Mouse (Mus musculus): ENCODE measurements around the gene Dscaml1. TPM values are rescaled to one million over a fixed set of nuclear protein-coding genes. Genes with fewer than 3 reads are reported as not detected.

Gene Dscaml1
- polyA plus RNA-seq, 1 experiment from 2014 or later: 0.55 TPM

- H3K27me3 ChIP-seq (ENCODE audit: control insufficient read depth, insufficient read depth, low read length): peaks cover 7% of the 10 kb centered on the region
- H3K36me3 ChIP-seq (ENCODE audit: control insufficient read depth, insufficient read depth, low read length): no peaks in the 10 kb centered on the region
- H3K4me2 ChIP-seq (ENCODE audit: low read length): peak overlapping the region; percentile 50
- no peak overlapping the region for H3K4me3 ChIP-seq (ENCODE audit: control insufficient read depth in 1 of 2, insufficient read depth in 1 of 2, low read depth in 1 of 2, low read length in 2 of 2)
- 21% methylated on average over 7 of the region's 7 CpGs for WGBS
- no peak overlapping the region for H3K27ac ChIP-seq (replicated peaks in 1 of 2; ENCODE audit: control insufficient read depth in 1 of 2, insufficient read depth in 1 of 2, low read depth in 2 of 2, low read length in 2 of 2)
- peaks cover 4 to 6% of the 10 kb centered on the region in 2 experiments for H3K4me1 ChIP-seq (ENCODE audit: control insufficient read depth in 2 of 2, insufficient read depth in 2 of 2, low read length in 2 of 2)
- H3K9me3 ChIP-seq (ENCODE audit: control insufficient read depth, low read length): no peaks in the 10 kb centered on the region
- no peak for ATAC-seq (ENCODE audit: insufficient number of reproducible peaks, insufficient read depth, low FRiP score, low read depth)
- H3K9ac ChIP-seq (ENCODE audit: low read length): no peak overlapping the region
These were observed 14.6 kb upstream of the Dscaml1 start for GRCm38 (mm10) chr9:45411803-45412202.

- no peak for ATAC-seq (ENCODE audit: insufficient number of reproducible peaks, insufficient read depth, low FRiP score, low read depth)
- Histone ChIP-seq H3K4me3 (ENCODE audit: control insufficient read depth in 1 of 2, insufficient read depth in 1 of 2, low read depth in 1 of 2, low read length in 2 of 2) (no peak overlapping the region), H3K4me2 (ENCODE audit: low read length) (peak overlapping the region; percentile 50), H3K27me3 (ENCODE audit: control insufficient read depth, insufficient read depth, low read length) (peaks cover 7% of the 10 kb centered on the region), H3K9ac (ENCODE audit: low read length) (no peak overlapping the region), H3K9me3 (ENCODE audit: control insufficient read depth, low read length) (no peaks in the 10 kb centered on the region), H3K36me3 (ENCODE audit: control insufficient read depth, insufficient read depth, low read length) (no peaks in the 10 kb centered on the region), H3K4me1 (ENCODE audit: control insufficient read depth in 2 of 2, insufficient read depth in 2 of 2, low read length in 2 of 2) (peaks cover 7 to 9% of the 10 kb centered on the region in 2 experiments), H3K27ac (replicated peaks in 1 of 2; ENCODE audit: control insufficient read depth in 1 of 2, insufficient read depth in 1 of 2, low read depth in 2 of 2, low read length in 2 of 2) (no peak overlapping the region)
- 4% methylated on average over 10 of the region's 10 CpGs for WGBS
These were observed 14.1 kb upstream of the Dscaml1 start for GRCm38 (mm10) chr9:45412287-45412686.

- peaks cover 7 to 9% of the 10 kb centered on the region in 2 experiments for H3K4me1 ChIP-seq (ENCODE audit: control insufficient read depth in 2 of 2, insufficient read depth in 2 of 2, low read length in 2 of 2)
- no peak overlapping the region for H3K4me3 ChIP-seq (ENCODE audit: control insufficient read depth in 1 of 2, insufficient read depth in 1 of 2, low read depth in 1 of 2, low read length in 2 of 2)
- no peaks in the 10 kb centered on the region for H3K9me3 ChIP-seq (ENCODE audit: control insufficient read depth, low read length)
- H3K27ac ChIP-seq (replicated peaks in 1 of 2; ENCODE audit: control insufficient read depth in 1 of 2, insufficient read depth in 1 of 2, low read depth in 2 of 2, low read length in 2 of 2): no peak overlapping the region
- WGBS: 69% methylated on average over 4 of the region's 4 CpGs
- H3K9ac ChIP-seq (ENCODE audit: low read length): no peak overlapping the region
- no peaks in the 10 kb centered on the region for H3K36me3 ChIP-seq (ENCODE audit: control insufficient read depth, insufficient read depth, low read length)
- ATAC-seq (ENCODE audit: insufficient number of reproducible peaks, insufficient read depth, low FRiP score, low read depth): no peak
- no peak overlapping the region for H3K4me2 ChIP-seq (ENCODE audit: low read length)
- H3K27me3 ChIP-seq (ENCODE audit: control insufficient read depth, insufficient read depth, low read length): peaks cover 7% of the 10 kb centered on the region
These were observed 13.5 kb upstream of the Dscaml1 start for GRCm38 (mm10) chr9:45412700-45413477.

GRCm38 (mm10) chr9:45413478-45414140, 12.8 kb upstream of the Dscaml1 start:
- H3K4me1 ChIP-seq (ENCODE audit: control insufficient read depth in 2 of 2, insufficient read depth in 2 of 2, low read length in 2 of 2): peaks cover 7% of the 10 kb centered on the region in 2 experiments
- H3K4me2 ChIP-seq (ENCODE audit: low read length): no peak overlapping the region
- 51% methylated on average over 5 of the region's 5 CpGs for WGBS
- no peak overlapping the region for H3K27ac ChIP-seq (replicated peaks in 1 of 2; ENCODE audit: control insufficient read depth in 1 of 2, insufficient read depth in 1 of 2, low read depth in 2 of 2, low read length in 2 of 2)
- no peak overlapping the region for H3K9ac ChIP-seq (ENCODE audit: low read length)
- H3K36me3 ChIP-seq (ENCODE audit: control insufficient read depth, insufficient read depth, low read length): no peaks in the 10 kb centered on the region
- H3K4me3 ChIP-seq (ENCODE audit: control insufficient read depth in 1 of 2, insufficient read depth in 1 of 2, low read depth in 1 of 2, low read length in 2 of 2): no peak overlapping the region
- H3K9me3 ChIP-seq (ENCODE audit: control insufficient read depth, low read length): no peaks in the 10 kb centered on the region
- H3K27me3 ChIP-seq (ENCODE audit: control insufficient read depth, insufficient read depth, low read length): peaks cover 7% of the 10 kb centered on the region
- ATAC-seq (ENCODE audit: insufficient number of reproducible peaks, insufficient read depth, low FRiP score, low read depth): no peak

- no peak overlapping the region for H3K4me3 ChIP-seq (ENCODE audit: control insufficient read depth in 1 of 2, insufficient read depth in 1 of 2, low read depth in 1 of 2, low read length in 2 of 2)
- no peaks in the 10 kb centered on the region for H3K9me3 ChIP-seq (ENCODE audit: control insufficient read depth, low read length)
- WGBS: 41% methylated on average over 4 of the region's 4 CpGs
- no peak for ATAC-seq (ENCODE audit: insufficient number of reproducible peaks, insufficient read depth, low FRiP score, low read depth)
- H3K27me3 ChIP-seq (ENCODE audit: control insufficient read depth, insufficient read depth, low read length): peaks cover 4% of the 10 kb centered on the region; the same call in 1 of the 2 replicates
- no peak overlapping the region for H3K9ac ChIP-seq (ENCODE audit: low read length)
- no peaks in the 10 kb centered on the region for H3K36me3 ChIP-seq (ENCODE audit: control insufficient read depth, insufficient read depth, low read length)
- H3K4me2 ChIP-seq (ENCODE audit: low read length): no peak overlapping the region
- H3K27ac ChIP-seq (replicated peaks in 1 of 2; ENCODE audit: control insufficient read depth in 1 of 2, insufficient read depth in 1 of 2, low read depth in 2 of 2, low read length in 2 of 2): no peak overlapping the region
- H3K4me1 ChIP-seq (ENCODE audit: control insufficient read depth in 2 of 2, insufficient read depth in 2 of 2, low read length in 2 of 2): peaks cover 7% of the 10 kb centered on the region in 2 experiments
These were observed 10.5 kb upstream of the Dscaml1 start for GRCm38 (mm10) chr9:45415912-45416311.

GRCm38 (mm10) chr9:45417245-45417644, 9.2 kb upstream of the Dscaml1 start:
- WGBS: 20% methylated on average over 8 of the region's 8 CpGs
- peak overlapping the region; percentile 5 to 19; a peak in 3 of 4 replicates for H3K4me3 ChIP-seq (ENCODE audit: control insufficient read depth in 1 of 2, insufficient read depth in 1 of 2, low read depth in 1 of 2, low read length in 2 of 2)
- peak overlapping the region; percentile 37 for H3K4me2 ChIP-seq (ENCODE audit: low read length)
- H3K4me1 ChIP-seq (ENCODE audit: control insufficient read depth in 2 of 2, insufficient read depth in 2 of 2, low read length in 2 of 2): peaks cover 3% of the 10 kb centered on the region in 2 experiments; a peak in 3 of 4 replicates
- H3K9ac ChIP-seq (ENCODE audit: low read length): peak overlapping the region; percentile 48
- H3K36me3 ChIP-seq (ENCODE audit: control insufficient read depth, insufficient read depth, low read length): no peaks in the 10 kb centered on the region
- no peak overlapping the region for H3K27ac ChIP-seq (replicated peaks in 1 of 2; ENCODE audit: control insufficient read depth in 1 of 2, insufficient read depth in 1 of 2, low read depth in 2 of 2, low read length in 2 of 2)
- ATAC-seq (ENCODE audit: insufficient number of reproducible peaks, insufficient read depth, low FRiP score, low read depth): no peak
- no peaks in the 10 kb centered on the region for H3K9me3 ChIP-seq (ENCODE audit: control insufficient read depth, low read length)
- H3K27me3 ChIP-seq (ENCODE audit: control insufficient read depth, insufficient read depth, low read length): no peaks in the 10 kb centered on the region; the same call in 1 of the 2 replicates

GRCm38 (mm10) chr9:45418252-45418651, 8.2 kb upstream of the Dscaml1 start:
- no peak for ATAC-seq (ENCODE audit: insufficient number of reproducible peaks, insufficient read depth, low FRiP score, low read depth)
- Histone ChIP-seq H3K27me3 (ENCODE audit: control insufficient read depth, insufficient read depth, low read length) (no peaks in the 10 kb centered on the region; the same call in 1 of the 2 replicates), H3K9ac (ENCODE audit: low read length) (no peak overlapping the region), H3K27ac (replicated peaks in 1 of 2; ENCODE audit: control insufficient read depth in 1 of 2, insufficient read depth in 1 of 2, low read depth in 2 of 2, low read length in 2 of 2) (no peak overlapping the region), H3K4me1 (ENCODE audit: control insufficient read depth in 2 of 2, insufficient read depth in 2 of 2, low read length in 2 of 2) (peaks cover 3% of the 10 kb centered on the region in 2 experiments; a peak in 1 of 4 replicates), H3K4me3 (ENCODE audit: control insufficient read depth in 1 of 2, insufficient read depth in 1 of 2, low read depth in 1 of 2, low read length in 2 of 2) (no peak overlapping the region), H3K9me3 (ENCODE audit: control insufficient read depth, low read length) (no peaks in the 10 kb centered on the region), H3K4me2 (ENCODE audit: low read length) (no peak overlapping the region), H3K36me3 (ENCODE audit: control insufficient read depth, insufficient read depth, low read length) (no peaks in the 10 kb centered on the region)
- 58% methylated on average over 8 of the region's 8 CpGs for WGBS
